Mouse (Mus musculus) testis, adult 2 months (tissue): Measurements from ENCODE around the gene Fryl.

Experiments used
- CTCF ChIP-seq: fragments of 200-500 bp; IDR thresholded peaks from 2 replicates; pipeline ENCODE4 v1.5.1; 2012; ENCODE audit warnings: low read depth, mild to moderate bottlenecking, inconsistent platforms, low read length, moderate library complexity; ENCODE audit not compliant: control insufficient read depth, insufficient read depth, insufficient replicate concordance
- POLR2A ChIP-seq: fragments of 200-500 bp; IDR thresholded peaks from 2 replicates; pipeline ENCODE4 v1.6.1; 2012; ENCODE audit warnings: low read depth, mild to moderate bottlenecking, inconsistent platforms, low read length, moderate library complexity; ENCODE audit not compliant: control insufficient read depth

DNA sequence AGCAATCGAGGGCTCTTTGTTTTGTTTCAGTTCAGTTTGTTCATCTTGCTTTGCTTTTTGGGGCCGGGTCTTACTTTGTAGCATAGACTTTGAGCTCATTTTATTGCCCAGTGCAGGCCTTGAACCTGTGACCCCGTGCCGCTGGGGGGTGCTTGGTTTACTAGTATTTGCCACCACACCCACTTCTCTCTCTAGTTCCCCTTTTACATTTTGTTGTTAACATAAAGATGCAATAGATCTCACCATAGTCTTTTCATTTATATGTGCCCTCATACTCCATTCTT is 24.1 kb upstream of the Fryl start:
- no peak for TF ChIP-seq CTCF
- no peak for TF ChIP-seq POLR2A
